ENCODE assay signal across 8 mouse cellular contexts in genomic region chr4:119107867-119108266, GRCm38 (mm10). TPM values are rescaled to one million over a fixed set of nuclear protein-coding genes. Genes with fewer than 3 reads are reported as not detected.
DNase-seq lines count a peak whose midpoint lies in the region; ATAC-seq and TF ChIP-seq lines count a peak whose summit lies in the region.

No protein-coding gene starts in this region.

- no peaks in the 10 kb centered on the region for H3K36me3 ChIP-seq in heart, postnatal 0 days (replicated peaks; ENCODE audit: control insufficient read depth, insufficient read depth, low read length)
- no peaks in the 10 kb centered on the region for H3K36me3 ChIP-seq in embryonic facial prominence, embryonic 11.5 days (replicated peaks; ENCODE audit: control insufficient read depth, insufficient read depth, low read depth, low read length)
- peaks cover 10% of the 10 kb centered on the region; the same call in 1 of the 2 replicates for H3K36me3 ChIP-seq in intestine, embryonic 14.5 days (ENCODE audit: control insufficient read depth, insufficient read depth, low read length)
- H3K36me3 ChIP-seq in midbrain, embryonic 16.5 days (ENCODE audit: control insufficient read depth, insufficient read depth, low read length): no peaks in the 10 kb centered on the region

- TF ChIP-seq EP300 in heart, postnatal 0 days (IDR thresholded peaks at IDR 0.05; ENCODE audit: low read depth): no peak

- ATAC-seq in heart, postnatal 0 days (ENCODE audit: insufficient read depth, low read depth): no peak
- ATAC-seq in embryonic facial prominence, embryonic 11.5 days (replicated peaks; ENCODE audit: insufficient number of reproducible peaks, low FRiP score, low TSS enrichment, low read depth): no peak
- ATAC-seq in intestine, embryonic 14.5 days (replicated peaks; ENCODE audit: low FRiP score, low TSS enrichment, low read depth): no peak
- ATAC-seq in midbrain, embryonic 16.5 days: no peak

- WGBS in heart, postnatal 0 days: 77% methylated on average over 2 of the region's 2 CpGs
- 73% methylated on average over 2 of the region's 2 CpGs for WGBS in embryonic facial prominence, embryonic 11.5 days
- 74% methylated on average over 2 of the region's 2 CpGs for WGBS in intestine, embryonic 14.5 days
- WGBS in midbrain, embryonic 16.5 days: 67% methylated on average over 2 of the region's 2 CpGs

- peak overlapping the region; percentile 95; the same call in 1 of the 2 replicates for H3K27ac ChIP-seq in heart, postnatal 0 days (ENCODE audit: low read depth)
- no peak overlapping the region for H3K27ac ChIP-seq in embryonic facial prominence, embryonic 11.5 days (replicated peaks; ENCODE audit: low read depth, low read length)
- no peak overlapping the region for H3K27ac ChIP-seq in intestine, embryonic 14.5 days (ENCODE audit: low read depth)
- no peak overlapping the region for H3K27ac ChIP-seq in midbrain, embryonic 16.5 days (ENCODE audit: low read length)

- H3K9ac ChIP-seq in heart, postnatal 0 days (replicated peaks; ENCODE audit: low read depth, low read length): no peak overlapping the region
- H3K9ac ChIP-seq in embryonic facial prominence, embryonic 11.5 days (replicated peaks; ENCODE audit: low read length): peak overlapping the region; percentile 10
- no peak overlapping the region for H3K9ac ChIP-seq in intestine, embryonic 14.5 days (ENCODE audit: low read length)
- H3K9ac ChIP-seq in midbrain, embryonic 16.5 days (ENCODE audit: low read depth, low read length): no peak overlapping the region

- H3K4me3 ChIP-seq in heart, postnatal 0 days (ENCODE audit: low read depth, low read length): peak overlapping the region; percentile 92; the same call in 1 of the 2 replicates
- no peak overlapping the region; the same call in 1 of the 2 replicates for H3K4me3 ChIP-seq in embryonic facial prominence, embryonic 11.5 days (ENCODE audit: low read depth, low read length)
- peak overlapping the region; percentile 84; the same call in 1 of the 2 replicates for H3K4me3 ChIP-seq in intestine, embryonic 14.5 days (ENCODE audit: low read depth, low read length)
- H3K4me3 ChIP-seq in midbrain, embryonic 16.5 days (ENCODE audit: low read depth, low read length): peak overlapping the region; percentile 76; the same call in 1 of the 2 replicates

- TF ChIP-seq CTCF in heart, postnatal 0 days (IDR thresholded peaks at IDR 0.05; ENCODE audit: low read depth): no peak

- H3K27me3 ChIP-seq in heart, postnatal 0 days (ENCODE audit: control insufficient read depth, insufficient read depth, low read length): no peaks in the 10 kb centered on the region
- H3K27me3 ChIP-seq in embryonic facial prominence, embryonic 11.5 days (ENCODE audit: control insufficient read depth, insufficient read depth, low read length): no peaks in the 10 kb centered on the region
- H3K27me3 ChIP-seq in intestine, embryonic 14.5 days (replicated peaks; ENCODE audit: control insufficient read depth, insufficient read depth, low read length): no peaks in the 10 kb centered on the region
- 0 out of 2 replicates have a peak, but pooled peaks cover 3% of the 10 kb centered on the region for H3K27me3 ChIP-seq in midbrain, embryonic 16.5 days (ENCODE audit: control insufficient read depth, insufficient read depth, low read depth, low read length)

- H3K4me1 ChIP-seq in heart, postnatal 0 days (ENCODE audit: control insufficient read depth, insufficient read depth): peaks cover 51% of the 10 kb centered on the region
- peaks cover 3% of the 10 kb centered on the region for H3K4me1 ChIP-seq in embryonic facial prominence, embryonic 11.5 days (ENCODE audit: control insufficient read depth, insufficient read depth, low read length)
- peaks cover 38% of the 10 kb centered on the region for H3K4me1 ChIP-seq in intestine, embryonic 14.5 days (replicated peaks; ENCODE audit: control insufficient read depth, insufficient read depth, low read length)
- peaks cover 15% of the 10 kb centered on the region for H3K4me1 ChIP-seq in midbrain, embryonic 16.5 days (ENCODE audit: control insufficient read depth, insufficient read depth, low read length)

- H3K4me2 ChIP-seq in heart, postnatal 0 days (ENCODE audit: low read depth, low read length): peak overlapping the region; percentile 89
- peak overlapping the region; percentile 58 for H3K4me2 ChIP-seq in embryonic facial prominence, embryonic 11.5 days (ENCODE audit: low read depth, low read length)
- peak overlapping the region; percentile 60 for H3K4me2 ChIP-seq in intestine, embryonic 14.5 days (ENCODE audit: low read length)
- H3K4me2 ChIP-seq in midbrain, embryonic 16.5 days (ENCODE audit: low read length): peak overlapping the region; percentile 78

- no peaks in the 10 kb centered on the region for H3K9me3 ChIP-seq in heart, postnatal 0 days (replicated peaks; ENCODE audit: control insufficient read depth, low read length)
- H3K9me3 ChIP-seq in embryonic facial prominence, embryonic 11.5 days (replicated peaks; ENCODE audit: control insufficient read depth, low read length): no peaks in the 10 kb centered on the region
- H3K9me3 ChIP-seq in intestine, embryonic 14.5 days (ENCODE audit: control insufficient read depth, low read length): no peaks in the 10 kb centered on the region
- H3K9me3 ChIP-seq in midbrain, embryonic 16.5 days (replicated peaks; ENCODE audit: control insufficient read depth, low read length, poor library complexity, severe bottlenecking): no peaks in the 10 kb centered on the region

- no peak for DNase-seq in heart, postnatal 0 days (ENCODE audit: low spot score)
- no peak for DNase-seq in heart, adult 9 months (ENCODE audit: low spot score in 2 of 2)
- DNase-seq in embryonic facial prominence, embryonic 11.5 days (ENCODE audit: low spot score): no peak
- DNase-seq in intestine, embryonic 14.5 days (ENCODE audit: low spot score): no peak
- no peak for DNase-seq in gastrocnemius, postnatal 25 days
- DNase-seq in adrenal gland, adult 8-10 months: no peak
- DNase-seq in layer of hippocampus, adult 9-10 months (ENCODE audit: low spot score): no peak

RNA-seq across cellular contexts. Expression of gene Slc2a1, which starts 0.6 kb away (rescaled TPM):
- 93.0 and 120 TPM in 2 replicates for total RNA-seq in heart, postnatal 0 days (2014; rRNA removed; ENCODE audit: low replicate concordance)
- 19.0 and 19.7 TPM in 2 replicates for polyA plus RNA-seq in heart, postnatal 0 days (2015; fragmentation: Nextera tagmentation; extraction: Ambion mirVana)
- polyA plus RNA-seq in embryonic facial prominence, embryonic 11.5 days (2014; fragmentation: Nextera tagmentation; extraction: Ambion mirVana): 111 and 140 TPM in 2 replicates
- 131 and 132 TPM in 2 replicates for polyA plus RNA-seq in intestine, embryonic 14.5 days (2014; fragmentation: Nextera tagmentation; extraction: Ambion mirVana)
- 90.7 and 91.6 TPM in 2 replicates for polyA plus RNA-seq in midbrain, embryonic 16.5 days (2015; fragmentation: Nextera tagmentation; extraction: Ambion mirVana)
- total RNA-seq in gastrocnemius, postnatal 25 days (2021): 1 to 10 TPM; 4.0 to 5.5 TPM
- total RNA-seq in adrenal gland, adult 8-10 months (2022): 10 to 100 TPM; 22.2 to 27.9 (median 26.0) TPM
